Mouse (Mus musculus) regulatory T cell (primary cell): ENCODE results near the gene Dnah14.

Source experiments
- in situ Hi-C: fragments of 300-600 bp; cut with MboI, MseI; formaldehyde crosslinking; loops from one replicate; pipeline ENCODE4 v1.15.1; 2025; ENCODE audit warnings: high pct_unique_total_duplicates

Dnah14 gene

DNA sequence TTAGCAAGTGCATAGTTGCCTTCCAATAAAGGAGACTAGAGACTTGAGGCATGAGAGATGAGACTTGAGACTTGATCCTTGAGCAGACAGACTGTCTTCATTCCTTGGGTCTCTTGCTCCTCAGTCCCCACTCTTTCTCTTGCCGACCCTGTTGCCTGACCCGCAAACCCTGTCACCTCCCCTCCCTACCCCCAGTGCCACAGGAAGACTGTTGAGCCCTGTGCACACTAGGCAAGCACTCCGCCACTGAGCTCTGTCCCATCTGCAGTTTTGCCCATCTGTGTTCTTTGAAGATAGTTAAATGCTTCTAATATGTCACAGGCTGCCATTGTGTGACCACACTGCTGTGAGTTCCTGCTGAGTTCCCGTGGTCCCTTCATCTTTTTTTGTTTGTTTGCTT is 23.0 kb downstream of the Dnah14 start:
- in situ Hi-C loops: no loop called here

DNA sequence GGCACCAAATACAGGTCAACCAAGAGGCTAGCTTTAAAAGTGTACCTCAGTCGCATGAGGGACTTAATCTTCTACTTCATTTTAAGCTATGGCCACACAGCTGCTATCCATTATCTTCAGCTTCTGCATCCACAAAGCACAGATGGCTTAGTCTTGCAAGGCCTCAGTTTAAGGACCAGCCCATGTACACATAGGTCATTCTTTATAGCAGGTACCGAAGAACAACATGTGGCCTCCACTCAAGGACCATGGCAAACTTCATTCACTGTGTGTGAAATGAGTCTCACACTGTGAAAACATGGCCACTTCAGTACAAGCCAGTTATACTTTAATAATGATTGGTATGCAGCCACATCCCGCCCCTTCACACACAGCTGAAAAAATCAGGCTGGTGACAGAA is 34.8 kb downstream of the Dnah14 start:
- in situ Hi-C loops: loop anchor here (10.0 kb wide), 1 partner anchor 336 kb away; no protein-coding TSS in a partner anchor

- in situ Hi-C loops: loop anchor here (10.0 kb wide), 1 partner anchor 341 kb away; no protein-coding TSS in a partner anchor
These were observed 39.6 kb downstream of the Dnah14 start for GRCm38 (mm10) chr1:181615866-181616491.

DNA sequence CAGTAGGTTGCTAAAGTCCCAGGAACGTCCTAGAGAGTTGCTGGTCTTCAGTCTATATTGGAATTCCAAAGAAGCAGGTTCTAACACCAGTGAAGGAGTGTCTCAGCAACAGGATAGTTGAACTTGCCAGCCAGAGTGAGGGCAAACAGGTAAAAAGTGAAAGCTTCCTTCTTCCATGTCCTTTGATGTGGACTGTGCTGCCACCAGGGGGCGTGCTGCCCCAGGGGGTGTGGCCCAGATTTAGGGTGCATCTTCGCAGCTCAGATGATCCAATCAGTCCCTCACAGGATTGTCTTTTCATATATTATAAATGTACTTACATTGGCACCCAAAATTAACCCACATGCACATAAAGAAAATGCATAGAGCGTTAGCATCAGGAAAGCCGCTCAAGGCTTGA is 41.0 kb downstream of the Dnah14 start:
- in situ Hi-C loops: loop anchor here (10.0 kb wide), 1 partner anchor 343 kb away; no protein-coding TSS in a partner anchor

DNA sequence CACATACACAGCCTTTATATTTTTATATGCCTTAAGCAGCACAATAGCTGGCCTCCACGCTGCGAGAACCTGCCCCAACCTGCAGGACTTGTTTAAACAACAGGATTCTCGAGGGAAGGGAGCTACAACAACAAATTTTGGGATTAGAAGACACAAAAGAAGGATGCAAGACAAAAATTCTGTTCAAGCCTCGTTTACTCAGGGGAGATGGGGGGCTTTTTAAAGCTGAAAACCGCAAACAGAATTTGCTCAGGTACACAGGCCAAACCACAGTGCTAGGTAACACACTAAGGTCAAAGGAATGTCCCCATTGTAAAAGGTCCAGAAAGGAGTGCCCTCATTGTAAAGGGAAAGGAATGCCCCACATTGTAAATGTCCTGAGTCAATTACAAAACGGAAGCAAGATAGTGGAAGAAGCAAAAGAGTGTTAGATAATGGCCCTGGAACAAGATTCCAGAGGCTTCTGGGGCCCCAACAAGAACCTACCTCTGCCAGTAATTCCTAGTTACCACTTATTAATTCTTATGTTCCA is 46.9 kb downstream of the Dnah14 start:
- in situ Hi-C loops: no loop called here

DNA sequence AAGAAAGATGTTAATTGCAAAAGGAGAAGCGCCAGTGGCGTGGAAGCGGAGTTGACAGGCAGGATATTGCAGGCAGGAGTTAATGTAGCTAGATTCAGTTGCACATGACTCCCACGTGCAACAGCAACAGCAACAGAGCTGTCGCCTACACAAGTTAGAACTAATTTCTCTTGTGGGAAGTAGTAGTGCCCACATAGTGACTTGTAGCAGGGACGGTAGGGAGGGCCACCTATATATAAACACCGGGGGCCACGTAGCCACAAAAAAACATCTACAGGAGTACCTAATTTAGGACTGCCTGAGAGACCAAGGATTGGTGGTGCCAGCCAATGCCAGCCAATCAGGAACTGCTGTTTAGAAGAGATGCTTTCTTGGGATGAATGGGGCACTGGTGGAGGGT is 48.5 kb downstream of the Dnah14 start:
- in situ Hi-C loops: no loop called here

DNA sequence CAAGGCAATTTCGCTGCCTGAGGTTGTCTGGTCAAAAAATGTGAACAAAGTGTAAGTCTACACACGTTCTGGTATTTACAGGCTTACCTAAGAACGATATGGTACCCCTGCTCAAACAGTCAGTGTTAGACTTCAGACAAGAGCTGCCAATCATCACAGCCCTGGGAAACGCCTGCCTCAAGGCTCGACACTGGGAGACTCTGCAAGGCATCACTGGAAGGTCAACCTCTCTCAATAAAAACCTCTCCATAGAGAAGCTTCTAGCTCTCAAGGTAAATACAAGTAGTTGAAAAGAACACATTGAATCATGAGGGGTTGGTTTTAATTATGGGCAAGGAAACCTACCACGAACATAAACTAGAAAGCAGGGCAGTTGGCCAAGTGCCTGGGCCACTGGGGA is 51.9 kb downstream of the Dnah14 start:
- in situ Hi-C loops: no loop called here

- in situ Hi-C loops: no loop called here
These were observed 55.0 kb downstream of the Dnah14 start for GRCm38 (mm10) chr1:181631371-181631770.

GRCm38 (mm10) chr1:181637997-181638713 is 61.8 kb downstream of the Dnah14 start:
- in situ Hi-C loops: no loop called here

GRCm38 (mm10) chr1:181640383-181640782 is 64.0 kb downstream of the Dnah14 start:
- in situ Hi-C loops: no loop called here

- in situ Hi-C loops: no loop called here
These were observed 71.1 kb downstream of the Dnah14 start for GRCm38 (mm10) chr1:181647467-181647866.

GRCm38 (mm10) chr1:181653481-181653880 is 77.1 kb downstream of the Dnah14 start:
- in situ Hi-C loops: no loop called here

- in situ Hi-C loops: no loop called here
These were observed 80.1 kb downstream of the Dnah14 start for GRCm38 (mm10) chr1:181656421-181656820.

DNA sequence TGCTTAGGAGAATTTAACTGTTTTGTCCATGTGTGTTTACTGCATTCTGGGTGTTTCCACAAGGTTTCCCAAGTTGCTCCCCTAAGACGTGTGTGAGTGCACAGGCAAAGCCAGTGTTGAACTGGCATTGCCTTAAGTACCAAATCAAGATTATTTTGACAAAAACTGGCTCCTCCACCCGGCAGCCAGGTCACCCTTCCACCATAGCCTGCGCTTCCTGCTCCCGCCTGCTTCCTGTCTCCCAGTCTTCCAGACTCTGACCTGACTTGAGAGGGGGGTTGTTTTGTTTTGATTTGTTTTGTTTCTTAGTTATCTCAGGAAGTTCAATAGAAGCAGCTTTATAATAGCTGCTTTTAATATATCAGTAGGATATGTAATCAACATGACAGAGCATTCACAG is 90.4 kb downstream of the Dnah14 start:
- in situ Hi-C loops: no loop called here

DNA sequence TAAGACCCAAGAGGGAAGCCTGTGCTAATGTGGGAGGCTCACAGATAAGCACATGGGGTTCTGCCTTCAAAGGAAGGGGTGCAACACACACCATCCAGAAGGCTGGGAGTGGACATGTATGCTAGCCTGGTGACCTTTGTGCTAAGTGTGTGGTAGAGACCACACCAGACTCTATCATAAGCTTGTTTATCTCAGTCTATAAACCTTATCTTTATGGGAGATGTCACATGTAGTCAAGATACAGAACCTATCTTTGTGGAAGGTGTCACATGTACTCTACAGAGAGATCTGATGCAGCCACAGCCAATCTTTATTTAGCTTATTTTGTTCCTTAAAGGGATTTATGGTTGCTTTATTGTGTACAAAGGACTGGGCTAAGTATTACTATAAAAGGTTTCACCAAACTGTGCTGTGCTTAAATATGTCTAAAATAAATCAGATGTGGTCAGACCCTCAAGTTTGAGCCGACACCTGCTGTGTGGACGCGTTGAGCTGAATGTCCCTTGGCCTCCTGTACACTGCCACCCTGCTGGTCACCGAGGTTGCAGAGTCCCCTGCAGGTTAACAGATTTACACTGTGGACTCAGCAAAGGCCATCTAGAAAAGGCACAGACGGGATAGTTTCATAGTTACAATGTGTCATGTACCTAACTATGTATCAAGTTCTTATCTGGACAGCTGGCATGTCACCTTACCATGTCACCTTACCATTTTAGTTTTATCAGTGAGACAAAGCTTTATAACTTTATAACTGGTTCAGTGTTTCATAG is 118.6 kb downstream of the Dnah14 start:
- in situ Hi-C loops: no loop called here

DNA sequence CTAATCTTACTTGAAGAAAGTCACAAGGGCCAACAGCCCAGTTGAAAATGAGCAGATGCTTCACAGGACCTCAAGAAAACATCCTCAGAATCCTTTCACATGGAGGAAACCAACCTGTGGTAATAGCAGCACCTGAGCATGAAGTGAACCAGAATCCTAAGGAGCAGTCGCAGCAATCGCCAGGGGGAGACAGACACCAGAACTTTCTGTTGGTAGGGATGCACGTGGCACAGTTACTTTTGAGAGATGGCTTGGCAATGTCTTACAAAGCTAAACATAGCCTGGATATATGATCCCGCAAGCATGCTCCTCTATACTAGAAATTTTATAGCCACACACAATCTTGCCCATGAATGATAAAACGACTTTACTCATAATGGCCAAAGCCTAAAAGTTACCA is 152.3 kb downstream of the Dnah14 start:
- in situ Hi-C loops: loop anchor here (5.0 kb wide), 1 partner anchor 154 kb away; no protein-coding TSS in a partner anchor

- in situ Hi-C loops: no loop called here
These were observed 157.2 kb downstream of the Dnah14 start for GRCm38 (mm10) chr1:181733517-181733916.

GRCm38 (mm10) chr1:181740259-181740658 is 163.9 kb downstream of the Dnah14 start:
- in situ Hi-C loops: no loop called here

GRCm38 (mm10) chr1:181742251-181742885 is 166.0 kb downstream of the Dnah14 start:
- in situ Hi-C loops: no loop called here

DNA sequence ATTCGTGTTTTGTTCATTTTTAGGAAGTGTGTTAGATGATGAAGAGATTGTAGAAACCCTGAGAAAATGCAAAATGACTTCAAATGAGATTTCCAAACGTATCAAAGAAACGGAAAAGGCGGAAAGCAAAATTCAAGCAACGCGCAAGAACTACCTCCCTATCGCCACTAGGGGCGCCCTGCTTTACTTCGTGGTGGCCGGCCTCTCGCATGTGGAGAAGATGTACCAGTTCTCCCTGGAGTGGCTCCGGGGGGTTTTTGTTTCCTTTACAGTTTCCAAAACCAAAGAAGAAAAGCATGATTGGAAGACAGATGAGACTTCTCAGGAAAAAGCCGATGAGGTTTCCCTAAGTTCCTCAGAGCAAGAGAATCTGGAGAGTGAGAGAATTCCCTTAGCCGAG is 193.0 kb downstream of the Dnah14 start:
- in situ Hi-C loops: no loop called here

DNA sequence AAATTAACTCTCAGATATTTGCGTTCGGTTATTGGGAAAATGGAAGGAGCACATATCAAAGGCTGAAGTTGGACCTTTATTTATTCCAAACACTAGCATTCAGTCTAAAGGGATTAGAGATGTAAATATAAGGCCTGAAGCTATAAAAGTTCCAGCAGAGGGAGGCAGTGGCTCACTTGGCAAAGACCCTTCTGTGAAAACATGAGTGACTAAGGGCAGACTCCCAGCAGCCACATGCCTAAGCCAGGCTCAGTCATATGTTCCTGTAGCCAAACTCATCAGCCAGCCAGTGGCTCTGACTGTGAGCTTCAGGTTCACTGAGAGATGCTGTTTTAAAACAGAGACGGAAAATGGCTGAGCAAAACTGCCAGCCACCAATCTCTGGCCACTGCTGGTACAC is 195.5 kb downstream of the Dnah14 start:
- in situ Hi-C loops: no loop called here

DNA sequence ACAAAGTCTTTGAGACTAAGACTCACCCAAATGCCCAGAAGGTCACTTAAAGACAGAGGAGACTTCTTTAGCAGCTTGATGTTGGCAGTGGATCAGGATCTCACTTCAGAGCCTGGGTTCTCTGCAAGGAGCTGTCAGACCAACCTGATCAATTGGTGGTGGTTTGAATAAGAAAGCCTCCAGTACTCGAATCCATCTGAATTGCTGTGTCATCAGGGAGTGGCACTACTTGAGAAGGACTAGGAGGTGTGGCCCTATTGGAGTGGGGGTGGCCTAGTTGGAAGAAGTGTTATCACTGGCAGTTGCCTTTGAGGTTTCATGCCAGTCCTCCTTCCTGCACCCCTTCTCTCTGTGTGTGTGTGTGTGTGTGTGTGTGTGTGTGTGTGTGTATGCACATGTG is 200.2 kb downstream of the Dnah14 start:
- in situ Hi-C loops: no loop called here
